18 mouse cellular contexts compared by ENCODE assay signal in the genomic region with DNA sequence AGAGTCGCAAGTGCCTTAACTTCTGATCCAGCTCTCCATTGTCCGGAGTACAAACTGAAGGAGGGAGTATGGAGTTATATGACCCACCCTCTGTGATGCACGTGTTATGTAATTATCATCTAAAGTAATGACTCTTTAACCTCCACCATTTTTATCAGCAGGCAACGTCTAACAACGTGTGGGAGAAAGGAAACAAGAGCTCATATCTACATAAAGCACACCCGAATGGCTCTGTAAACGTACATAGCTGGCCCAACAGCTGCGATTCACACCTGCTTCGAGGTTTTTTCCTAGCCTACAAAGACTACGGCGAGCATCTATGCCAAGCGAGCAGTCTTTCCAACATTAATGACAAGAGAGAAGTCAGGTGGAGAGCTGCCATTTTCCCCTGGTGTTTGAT.
DNase-seq lines count a peak whose midpoint lies in the region; ATAC-seq and TF ChIP-seq lines count a peak whose summit lies in the region.
"Had no signal": no experiment of that assay in that cellular context is flagged by ENCODE, and none has a peak within 500 bp of the region (broad histone marks: within the 10 kb centered on the region; RNA-seq: fewer than 3 reads in every experiment).

No protein-coding gene starts in this region.

- H3K27ac ChIP-seq in heart, embryonic 12.5 days (ENCODE audit: poor library complexity, severe bottlenecking), result 0 out of 2 replicates have a peak overlapping the region, but pooled peaks have one; percentile 16
- no peak overlapping the region for H3K27ac ChIP-seq in liver, embryonic 16.5 days (ENCODE audit: low read length)
- no peak overlapping the region for H3K27ac ChIP-seq in midbrain, embryonic 15.5 days
- no peak overlapping the region for H3K27ac ChIP-seq in gastrocnemius, adult 2 months
- H3K27ac ChIP-seq: forebrain, embryonic 15.5 days; hindbrain, embryonic 12.5 days; limb, embryonic 15.5 days; midbrain, embryonic 13.5 days; neural tube, embryonic 15.5 days had no signal

- 51% methylated on average over 12 of the region's 12 CpGs for WGBS in heart, embryonic 12.5 days
- 27% methylated on average over 12 of the region's 12 CpGs for WGBS in liver, embryonic 16.5 days (ENCODE audit: insufficient replicate concordance)
- 88% methylated on average over 12 of the region's 12 CpGs for WGBS in midbrain, embryonic 15.5 days

- ATAC-seq in heart, embryonic 12.5 days (ENCODE audit: insufficient number of reproducible peaks, low FRiP score), result no peak
- ATAC-seq in erythroid progenitor cell, adult 5-6 weeks (replicated peaks; ENCODE audit: low FRiP score, poor library complexity, severe bottlenecking), result peak; percentile 31
- ATAC-seq in liver, embryonic 16.5 days (ENCODE audit: low read depth), result peak; percentile 78
- no peak for ATAC-seq in midbrain, embryonic 15.5 days (replicated peaks)
- ATAC-seq: forebrain, embryonic 15.5 days; lung, postnatal 0 days; midbrain, embryonic 13.5 days had no signal

- no peaks in the 10 kb centered on the region for H3K36me3 ChIP-seq in heart, embryonic 12.5 days
- no peaks in the 10 kb centered on the region for H3K36me3 ChIP-seq in liver, embryonic 16.5 days (ENCODE audit: control insufficient read depth, insufficient read depth)
- H3K36me3 ChIP-seq in midbrain, embryonic 15.5 days (replicated peaks), result no peaks in the 10 kb centered on the region
- H3K36me3 ChIP-seq: forebrain, embryonic 15.5 days; hindbrain, embryonic 12.5 days; limb, embryonic 15.5 days; midbrain, embryonic 13.5 days; neural tube, embryonic 15.5 days had no signal

- no peak overlapping the region for H3K9ac ChIP-seq in heart, embryonic 12.5 days
- H3K9ac ChIP-seq in liver, embryonic 16.5 days (ENCODE audit: low read depth, low read length), result no peak overlapping the region
- no peak overlapping the region for H3K9ac ChIP-seq in midbrain, embryonic 15.5 days
- H3K9ac ChIP-seq: forebrain, embryonic 15.5 days; hindbrain, embryonic 12.5 days; limb, embryonic 15.5 days; midbrain, embryonic 13.5 days; neural tube, embryonic 15.5 days had no signal

- H3K9me3 ChIP-seq in heart, embryonic 12.5 days (replicated peaks), result no peaks in the 10 kb centered on the region
- no peaks in the 10 kb centered on the region for H3K9me3 ChIP-seq in liver, embryonic 16.5 days (replicated peaks; ENCODE audit: control insufficient read depth, low read length)
- H3K9me3 ChIP-seq in midbrain, embryonic 15.5 days, result no peaks in the 10 kb centered on the region
- H3K9me3 ChIP-seq: forebrain, embryonic 15.5 days; hindbrain, embryonic 12.5 days; limb, embryonic 15.5 days; midbrain, embryonic 13.5 days; neural tube, embryonic 15.5 days had no signal

- DNase-seq in heart, adult 9 months (ENCODE audit: low spot score in 2 of 2), result no peak
- peak; percentile 35 to 41 for DNase-seq in thymus, postnatal 10 days (ENCODE audit: low spot score in 2 of 2)
- DNase-seq in gastrocnemius, adult 2 months, result no peak
- DNase-seq in Muller cell, postnatal 12 days (ENCODE audit: inconsistent ontology term), result no peak
- DNase-seq: cerebellum, adult 9-10 months; gastrocnemius, postnatal 36 days; kidney, adult 9 months; kidney, postnatal 36 days had no signal

- no peak overlapping the region for H3K4me3 ChIP-seq in heart, embryonic 12.5 days
- no peak overlapping the region for H3K4me3 ChIP-seq in liver, embryonic 16.5 days (ENCODE audit: low read depth, low read length)
- no peak overlapping the region for H3K4me3 ChIP-seq in midbrain, embryonic 15.5 days
- H3K4me3 ChIP-seq in gastrocnemius, adult 2 months, result no peak overlapping the region
- H3K4me3 ChIP-seq: forebrain, embryonic 15.5 days; hindbrain, embryonic 12.5 days; limb, embryonic 15.5 days; midbrain, embryonic 13.5 days; neural tube, embryonic 15.5 days had no signal

- H3K4me2 ChIP-seq in heart, embryonic 12.5 days, result no peak overlapping the region
- H3K4me2 ChIP-seq in liver, embryonic 16.5 days (ENCODE audit: low read depth, low read length), result no peak overlapping the region
- H3K4me2 ChIP-seq in midbrain, embryonic 15.5 days, result no peak overlapping the region
- H3K4me2 ChIP-seq: forebrain, embryonic 15.5 days; hindbrain, embryonic 12.5 days; limb, embryonic 15.5 days; midbrain, embryonic 13.5 days; neural tube, embryonic 15.5 days had no signal

- no peak for TF ChIP-seq CTCF in gastrocnemius, adult 2 months (IDR thresholded peaks at IDR 0.05)

- intact Hi-C loops in gastrocnemius, adult 2 months (cut with DNase I), result no loop called here

- H3K27me3 ChIP-seq in heart, embryonic 12.5 days (replicated peaks), result no peaks in the 10 kb centered on the region
- no peaks in the 10 kb centered on the region for H3K27me3 ChIP-seq in liver, embryonic 16.5 days (ENCODE audit: control insufficient read depth, insufficient read depth, low read depth, low read length)
- H3K27me3 ChIP-seq in midbrain, embryonic 15.5 days (replicated peaks), result no peaks in the 10 kb centered on the region
- H3K27me3 ChIP-seq: forebrain, embryonic 15.5 days; hindbrain, embryonic 12.5 days; limb, embryonic 15.5 days; midbrain, embryonic 13.5 days; neural tube, embryonic 15.5 days had no signal

- H3K4me1 ChIP-seq in heart, embryonic 12.5 days (replicated peaks), result peaks cover 38% of the 10 kb centered on the region
- peaks cover 30% of the 10 kb centered on the region for H3K4me1 ChIP-seq in liver, embryonic 16.5 days (ENCODE audit: control insufficient read depth, low read depth, low read length)
- peaks cover 20% of the 10 kb centered on the region for H3K4me1 ChIP-seq in midbrain, embryonic 15.5 days
- H3K4me1 ChIP-seq: limb, embryonic 15.5 days had no signal

Comparison
In these comparisons a context has a peak if more than half of its experiments do, and no peak if none do; other contexts are left out.
1. ATAC-seq: peak in erythroid progenitor cell, adult 5-6 weeks (single experiment) and liver, embryonic 16.5 days (single experiment); none in heart, embryonic 12.5 days (single experiment) and midbrain, embryonic 15.5 days (single experiment).
2. DNase-seq: peak in thymus, postnatal 10 days (2 of 2); none in heart, adult 9 months (0 of 2), gastrocnemius, adult 2 months (single experiment) and Muller cell, postnatal 12 days (single experiment).